In genomic region chr17:23804426-23805085, GRCm38 (mm10) we compare ENCODE assay signal across 1 mouse cellular context.
A peak's percentile ranks its signal among the peaks of the same experiment; 100 is the strongest.
TF ChIP-seq lines count a peak whose summit lies in the region.

No protein-coding gene starts in this region.

TF ChIP-seq in CH12.LX, 34 proteins besides CTCF, POLR2A, EP300 and RAD21:
- TF ChIP-seq ZNF384 (IDR thresholded peaks at IDR 0.05; ENCODE audit: low read depth, low read length) = no peak
- TF ChIP-seq SIN3A (IDR thresholded peaks at IDR 0.05; ENCODE audit: low read length) = peak; percentile 62; the same call in 1 of the 2 replicates
- no peak for TF ChIP-seq TCF12 (IDR thresholded peaks at IDR 0.05; ENCODE audit: low read depth, low read length)
- no peak for TF ChIP-seq ZC3H11A (IDR thresholded peaks at IDR 0.05; ENCODE audit: low read depth, low read length)
- TF ChIP-seq TBP (conservative IDR thresholded peaks at IDR 0.05; ENCODE audit: low read depth, low read length) = no peak
- TF ChIP-seq MEF2A (IDR thresholded peaks at IDR 0.05; ENCODE audit: borderline replicate concordance, low read depth, low read length) = no peak
- TF ChIP-seq MXI1 (IDR thresholded peaks at IDR 0.05; ENCODE audit: low read depth, low read length) = peak; percentile 78
- 0 out of 2 replicates have a peak, but pooled peaks have one; percentile 15 for TF ChIP-seq POLR2AphosphoS2 (IDR thresholded peaks at IDR 0.05; ENCODE audit: low read depth, low read length)
- TF ChIP-seq E2F4 (IDR thresholded peaks at IDR 0.05; ENCODE audit: insufficient replicate concordance, low read depth, low read length) = no peak
- no peak for TF ChIP-seq USF2 (conservative IDR thresholded peaks at IDR 0.05; ENCODE audit: low read depth, low read length)
- no peak for TF ChIP-seq RCOR1 (conservative IDR thresholded peaks at IDR 0.05; ENCODE audit: low read depth, low read length)
- TF ChIP-seq MAFK (IDR thresholded peaks at IDR 0.05; ENCODE audit: insufficient replicate concordance, low read length) = 0 out of 2 replicates have a peak, but pooled peaks have one; percentile 26
- TF ChIP-seq MAZ (IDR thresholded peaks at IDR 0.05; ENCODE audit: low read depth, low read length) = no peak
- peak; percentile 68 for TF ChIP-seq ELF1 (IDR thresholded peaks at IDR 0.05; ENCODE audit: low read depth, low read length)
- no peak for TF ChIP-seq BHLHE40 (IDR thresholded peaks at IDR 0.05; ENCODE audit: low read depth, low read length)
